Mouse (Mus musculus) testis, adult 2 months (tissue): ENCODE measurements around the gene Kcnj1.

ENCODE experiments used
- CTCF ChIP-seq: fragments of 200-500 bp; IDR thresholded peaks from 2 replicates; pipeline ENCODE4 v1.5.1; 2012; ENCODE audit warnings: low read depth, mild to moderate bottlenecking, inconsistent platforms, low read length, moderate library complexity; ENCODE audit not compliant: control insufficient read depth, insufficient read depth, insufficient replicate concordance
- POLR2A ChIP-seq: fragments of 200-500 bp; IDR thresholded peaks from 2 replicates; pipeline ENCODE4 v1.6.1; 2012; ENCODE audit warnings: low read depth, mild to moderate bottlenecking, inconsistent platforms, low read length, moderate library complexity; ENCODE audit not compliant: control insufficient read depth

DNA sequence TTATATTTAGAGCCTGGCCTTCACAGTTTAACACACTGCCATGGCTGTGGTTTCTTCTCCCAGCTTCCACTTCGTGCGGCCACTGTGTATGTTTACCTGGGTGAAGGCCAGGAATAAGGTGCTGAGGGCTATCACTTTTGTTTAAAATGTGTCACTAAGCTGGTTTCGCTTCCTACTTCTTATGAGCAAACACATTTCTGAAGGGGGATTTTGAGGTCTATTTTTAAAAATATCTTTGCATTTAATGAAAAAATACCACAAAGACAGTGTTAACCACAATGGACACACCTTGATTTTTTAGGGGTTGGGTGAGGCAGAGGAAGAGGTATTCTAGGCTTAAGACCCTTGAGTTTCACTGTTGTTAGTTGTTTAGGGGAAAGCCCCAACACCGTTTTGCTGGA, 22.5 kb downstream of the Kcnj1 start:
- TF ChIP-seq POLR2A (no peak), CTCF (no peak)
